Mouse (Mus musculus): ENCODE measurements at regions not wholly inside any gene's neighbourhood (a gene's known extent, or its start where the extent isn't known, plus 50 kb on each side); places are given as distances from the start of the nearest gene placed in this dataset.
A peak's percentile ranks its signal among the peaks of the same experiment; 100 is the strongest.

DNA sequence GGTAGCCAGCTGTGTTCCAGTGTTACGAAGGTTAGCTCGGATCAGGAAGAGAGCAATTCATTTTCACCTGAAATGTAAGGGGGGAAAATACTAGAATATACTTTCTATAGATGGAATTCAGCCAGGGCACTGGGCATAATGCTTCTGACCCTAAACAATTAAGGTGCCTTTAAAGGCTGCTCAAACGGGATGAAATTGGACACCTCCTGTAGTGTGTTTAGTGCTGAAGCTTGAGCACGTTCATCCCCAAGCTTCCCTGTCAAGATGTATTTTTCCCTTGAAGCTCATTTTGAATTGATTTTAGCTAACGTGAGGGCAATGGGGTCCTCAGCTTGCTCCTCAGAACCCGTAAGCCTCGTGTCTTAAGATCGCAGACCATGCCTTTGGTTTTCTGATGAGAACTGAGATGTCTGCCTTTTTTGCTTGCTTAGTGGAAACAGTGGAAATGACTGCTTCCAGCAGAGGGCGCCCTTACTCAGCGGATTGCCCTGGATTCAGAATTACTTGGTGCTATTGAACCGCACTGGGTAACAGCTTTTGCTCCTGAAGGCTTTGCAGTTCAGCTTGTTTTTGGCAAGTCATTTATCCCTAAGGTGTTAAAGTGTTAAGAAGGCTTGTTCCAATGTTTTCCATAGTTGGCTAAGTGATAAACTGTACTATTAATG lies 74.6 kb upstream of the Fermt1 start:
- DNase-seq (ENCODE audit: low spot score): peak; percentile 38

DNA sequence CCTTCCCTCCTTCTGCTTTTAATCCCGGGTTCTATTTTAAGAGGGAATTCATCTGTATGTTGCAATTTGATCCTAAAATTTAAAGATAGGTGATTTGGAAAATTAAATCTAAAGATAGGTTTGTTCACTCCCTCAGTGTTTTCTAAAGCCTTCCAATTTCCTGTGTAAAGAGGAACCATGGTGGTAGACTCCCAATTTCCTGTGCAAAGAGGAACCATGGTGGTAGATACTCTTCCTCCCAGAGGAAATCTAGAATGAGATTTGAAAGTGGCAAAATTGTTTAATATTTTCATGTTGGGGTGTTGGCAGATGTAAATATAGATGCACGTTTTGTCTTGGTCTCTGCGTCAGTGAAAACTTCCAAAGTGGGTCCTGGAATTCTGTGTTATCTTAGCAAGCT lies 75.5 kb upstream of the Fermt1 start:
- DNase-seq (ENCODE audit: low spot score): no peak

DNA sequence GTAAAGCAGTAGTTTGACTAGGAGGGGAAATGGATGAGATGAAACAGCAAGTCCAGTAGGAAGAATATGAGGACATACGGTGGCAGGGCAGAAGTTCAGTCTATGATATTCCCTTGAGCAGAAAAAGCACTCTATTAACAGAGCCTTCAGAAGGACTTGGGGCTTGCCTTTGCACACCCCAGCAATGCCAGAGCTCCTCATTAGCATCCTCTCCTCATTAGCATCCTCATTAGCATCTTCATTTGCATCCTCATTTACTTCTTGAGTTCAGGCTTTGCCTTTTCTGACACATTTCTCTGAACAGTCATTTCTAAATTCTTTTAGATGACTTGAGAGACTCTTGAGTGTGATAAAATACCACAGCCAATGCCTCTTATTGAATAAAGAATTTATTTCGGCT lies 81.3 kb upstream of the Fermt1 start:
- no peak for DNase-seq (ENCODE audit: low spot score)

DNA sequence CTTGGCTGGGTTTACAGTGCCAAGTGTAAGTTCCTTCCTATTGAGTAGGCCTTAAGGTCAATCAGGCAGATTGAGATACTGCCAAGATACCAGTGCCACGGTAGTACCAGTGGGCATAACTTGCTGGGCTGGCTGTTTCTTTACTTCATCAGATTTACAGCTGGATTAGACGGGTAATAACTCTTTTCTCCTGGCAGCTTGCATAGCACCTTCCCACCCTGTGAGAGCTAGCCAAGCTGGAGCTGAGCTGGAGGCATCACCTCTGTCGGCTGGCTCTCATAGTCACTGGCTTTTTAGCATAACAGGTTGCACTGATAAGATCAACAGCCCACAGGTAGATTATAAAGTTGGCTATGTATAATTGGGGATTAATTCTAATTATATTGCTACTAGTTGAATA lies 89.7 kb upstream of the Fermt1 start:
- no peak for DNase-seq (ENCODE audit: low spot score)

DNA sequence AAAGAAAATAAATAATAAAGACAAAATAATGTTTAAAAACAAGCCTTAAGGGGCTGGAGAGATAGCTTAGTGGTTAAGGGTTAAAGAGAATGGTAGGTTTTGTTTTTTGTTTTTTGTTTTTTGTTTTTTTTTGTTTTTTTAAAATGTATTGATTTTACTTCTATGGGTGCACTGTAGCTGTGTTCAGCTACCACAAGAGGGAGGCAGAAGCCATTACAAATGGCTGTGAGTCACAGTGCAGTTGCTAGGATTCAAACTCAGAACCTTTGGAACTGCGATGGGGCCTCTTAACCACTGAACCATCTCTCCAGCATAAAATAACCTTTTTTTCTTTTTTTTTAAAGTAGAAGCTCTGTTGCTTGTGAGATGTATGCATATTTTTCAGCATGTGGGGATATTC lies 95.0 kb upstream of the Fermt1 start:
- DNase-seq (ENCODE audit: low spot score): no peak

DNA sequence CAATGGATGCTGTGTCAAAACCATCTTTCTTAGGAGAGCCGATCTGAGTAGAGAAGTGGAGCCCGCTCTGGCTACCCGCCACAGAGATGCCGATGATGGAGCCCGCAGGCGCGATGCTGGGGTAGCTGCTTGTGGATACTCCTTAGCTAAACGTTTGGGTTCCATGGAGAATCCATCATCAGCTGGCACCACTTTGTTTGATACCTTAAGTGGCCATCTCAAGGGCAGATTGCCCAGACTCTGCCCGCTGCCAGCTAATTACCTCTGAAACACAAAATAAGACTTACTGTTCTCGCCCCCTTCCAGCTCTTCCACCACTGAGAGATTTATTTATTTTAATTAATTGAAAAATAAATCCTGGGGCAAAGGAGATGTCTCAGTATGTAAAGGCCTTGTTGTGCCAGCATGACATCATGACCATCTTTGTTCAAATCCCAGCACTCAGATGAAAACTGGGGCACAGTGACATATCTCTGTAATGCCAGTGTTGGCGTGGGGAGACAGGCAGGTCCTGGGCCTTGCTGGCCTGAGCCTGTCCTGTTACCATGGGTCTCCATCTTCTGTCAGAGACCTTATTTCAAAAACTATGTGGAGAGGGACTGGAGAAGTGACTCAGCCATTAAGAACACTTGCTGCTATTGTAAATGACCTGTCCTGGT lies 132.1 kb upstream of the Fermt1 start:
- DNase-seq (ENCODE audit: low spot score): no peak

DNA sequence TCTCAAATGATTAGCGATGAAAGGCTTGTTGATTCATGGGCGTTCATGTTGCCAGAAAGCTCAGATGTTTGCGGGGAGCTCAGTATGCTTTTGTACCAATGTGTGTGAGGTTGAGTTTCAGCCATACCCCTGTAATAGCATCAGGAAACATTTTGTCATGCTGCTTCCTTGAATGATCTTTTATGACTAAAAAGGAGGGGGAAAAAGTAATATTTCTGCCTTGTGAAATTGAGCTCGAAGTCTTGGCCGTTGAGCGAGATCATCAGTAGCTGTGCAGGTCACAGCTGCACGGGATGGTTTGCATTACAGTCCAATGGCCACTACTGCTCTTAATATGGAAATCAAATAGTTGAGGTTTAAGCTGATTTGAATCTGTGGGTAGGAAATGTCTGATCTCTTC lies 145.3 kb upstream of the Fermt1 start:
- DNase-seq (ENCODE audit: low spot score): no peak

DNA sequence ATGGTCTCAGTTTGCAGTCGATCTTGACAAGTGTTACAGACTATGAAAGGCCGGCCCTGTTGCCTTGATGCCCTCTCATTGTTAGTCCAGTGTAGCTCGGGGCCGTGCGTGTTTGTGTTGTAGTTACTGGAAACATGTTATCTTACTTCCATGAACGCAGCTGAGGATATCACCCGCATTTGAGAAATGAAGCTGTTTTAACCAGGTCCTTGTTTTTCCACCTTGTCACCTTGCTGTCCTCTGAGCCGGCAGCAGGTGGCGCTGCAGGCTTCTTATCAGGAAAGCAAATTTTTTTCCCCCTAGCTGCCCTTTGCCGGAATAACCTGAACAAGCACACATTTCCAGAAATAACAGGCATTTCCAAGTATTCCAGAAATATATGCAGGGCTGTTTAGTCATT lies 167.9 kb upstream of the Fermt1 start:
- peak; percentile 28 for DNase-seq (ENCODE audit: low spot score)

DNA sequence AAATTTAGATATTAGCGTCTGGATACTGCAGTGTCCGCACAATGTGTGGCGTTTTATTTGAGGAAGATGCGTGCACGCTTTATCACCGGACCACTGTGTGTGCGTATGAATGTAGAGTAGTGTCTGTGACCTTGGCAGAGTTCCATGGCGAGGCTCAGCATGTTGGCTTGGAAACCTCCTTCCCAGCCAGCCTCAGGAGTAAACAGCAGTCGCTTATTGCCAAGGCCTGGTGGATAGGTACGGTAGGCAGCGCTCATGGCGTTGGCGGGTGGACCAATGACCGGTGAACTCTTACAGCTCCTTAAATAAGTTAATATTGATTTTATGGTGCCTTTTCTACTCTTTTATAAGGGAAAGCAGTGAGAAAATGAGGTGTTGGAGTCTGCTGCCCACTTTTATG lies 172.9 kb upstream of the Fermt1 start:
- no peak for DNase-seq (ENCODE audit: low spot score)

DNA sequence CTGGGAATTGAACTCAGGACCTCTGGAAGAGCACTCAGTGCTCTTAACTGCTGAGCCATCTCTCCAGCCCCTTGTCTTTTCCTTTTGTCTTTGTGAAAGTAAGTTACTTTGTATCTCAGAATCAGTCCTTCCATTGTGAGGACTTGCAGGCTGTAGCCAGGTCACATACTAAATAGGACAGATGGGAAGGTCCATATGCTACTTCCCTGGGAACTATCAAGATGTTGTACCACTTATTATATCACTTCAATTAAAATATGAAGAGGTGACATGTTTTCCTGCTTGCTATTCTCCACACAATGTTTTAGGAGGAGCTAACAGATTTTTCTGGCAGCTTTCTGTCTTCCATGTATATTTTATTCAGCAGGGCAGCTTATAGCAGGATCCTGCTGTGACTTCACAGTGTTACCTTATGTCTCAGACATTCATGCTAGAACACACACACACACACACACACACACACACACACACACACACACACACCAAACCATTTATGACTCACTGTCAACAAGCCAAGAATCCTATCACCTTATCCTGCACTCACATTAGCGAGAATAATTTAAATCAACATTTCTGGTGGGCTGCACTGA lies 179.6 kb upstream of the Fermt1 start:
- no peak for DNase-seq (ENCODE audit: low spot score)

DNA sequence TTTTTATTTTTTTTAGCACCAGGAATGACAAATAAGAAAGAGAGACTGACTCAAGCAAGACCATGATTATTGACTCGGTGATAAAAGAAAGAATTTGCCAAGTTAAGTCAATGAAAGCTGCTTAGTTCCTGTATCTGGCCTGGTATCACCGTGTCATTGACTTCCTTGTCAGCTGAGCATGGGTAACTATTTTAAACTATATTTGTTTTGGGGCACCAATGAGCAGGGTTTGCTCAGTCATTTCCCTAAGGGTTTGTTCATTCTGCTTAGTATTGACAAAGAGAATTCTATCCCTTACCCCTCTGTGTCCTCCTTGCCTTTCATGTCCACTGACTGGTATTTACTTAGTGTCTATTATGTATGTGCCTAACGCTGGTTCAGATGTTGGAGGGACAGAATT lies 189.2 kb upstream of the Fermt1 start:
- DNase-seq (ENCODE audit: low spot score): no peak

DNA sequence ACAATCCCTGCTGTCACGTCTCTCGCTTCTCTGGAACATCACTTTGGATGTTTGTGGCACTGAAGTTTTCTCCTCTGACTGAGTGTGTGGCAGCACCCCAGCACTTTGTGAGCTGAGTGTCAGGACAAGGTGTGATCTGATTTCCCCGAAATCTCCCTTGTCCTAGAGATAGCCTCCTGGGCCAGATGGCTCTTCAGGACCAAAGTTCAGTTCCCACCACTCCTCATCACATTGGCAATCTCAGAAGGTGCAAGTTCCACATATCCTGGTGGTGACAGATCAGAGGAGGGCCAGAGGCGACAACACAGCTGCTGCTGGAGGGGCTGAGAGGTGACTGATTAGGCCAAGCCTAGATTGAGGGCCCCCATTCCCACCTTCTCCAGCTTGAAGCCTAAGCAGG lies 193.2 kb upstream of the Fermt1 start:
- DNase-seq (ENCODE audit: low spot score): no peak

DNA sequence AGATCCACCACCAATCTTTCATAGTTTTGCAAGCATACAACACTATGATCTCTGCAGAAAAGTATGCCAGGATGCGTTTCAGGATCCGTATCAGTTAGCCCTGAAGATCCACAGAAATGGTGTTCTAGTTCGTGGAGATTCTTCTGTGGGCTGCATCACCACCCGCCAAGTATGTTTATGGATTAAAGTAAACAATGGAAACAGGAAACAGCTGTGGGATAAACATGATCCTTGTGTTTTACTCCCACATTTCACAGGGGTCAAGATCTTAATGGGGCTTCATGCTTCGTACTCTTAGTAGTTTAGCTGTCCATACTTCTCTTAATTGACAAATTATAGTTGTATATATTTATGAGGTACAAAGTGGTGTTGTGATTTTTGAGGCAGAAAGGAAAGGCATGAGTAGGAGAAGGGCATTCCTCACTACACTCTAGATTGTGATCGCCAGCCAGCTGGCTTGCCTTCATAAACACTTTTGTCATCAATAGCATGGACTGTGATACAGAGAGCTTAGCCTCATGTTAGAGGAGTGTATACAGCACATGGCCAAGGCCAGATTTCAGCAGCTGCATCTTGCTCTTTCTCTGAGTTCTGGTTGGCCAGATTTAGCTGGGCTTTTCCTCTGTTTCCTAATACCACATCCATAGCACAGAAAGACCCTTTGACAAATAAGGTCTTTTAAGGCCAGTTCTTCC lies 195.8 kb upstream of the Fermt1 start:
- no peak for DNase-seq (ENCODE audit: low spot score)

DNA sequence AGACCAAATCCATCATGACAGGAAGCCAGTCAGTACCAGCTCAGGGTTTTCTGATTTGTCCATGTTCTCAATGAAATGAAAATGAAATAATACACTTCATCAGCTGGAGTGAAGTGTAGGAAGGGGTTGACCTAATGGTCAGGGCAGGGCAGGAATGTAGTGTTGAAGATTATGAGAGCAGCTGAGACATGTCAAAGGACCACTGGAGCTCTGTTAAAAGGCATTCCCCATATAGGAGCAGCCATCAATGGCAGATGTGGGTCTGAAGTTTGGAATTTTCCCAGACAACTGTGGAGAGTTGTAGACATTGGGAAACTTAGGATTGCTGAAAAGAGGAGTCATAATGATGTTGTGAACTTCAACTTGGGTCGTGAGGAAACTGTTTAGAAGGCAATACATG lies 206.8 kb upstream of the Fermt1 start:
- no peak for DNase-seq (ENCODE audit: low spot score)

DNA sequence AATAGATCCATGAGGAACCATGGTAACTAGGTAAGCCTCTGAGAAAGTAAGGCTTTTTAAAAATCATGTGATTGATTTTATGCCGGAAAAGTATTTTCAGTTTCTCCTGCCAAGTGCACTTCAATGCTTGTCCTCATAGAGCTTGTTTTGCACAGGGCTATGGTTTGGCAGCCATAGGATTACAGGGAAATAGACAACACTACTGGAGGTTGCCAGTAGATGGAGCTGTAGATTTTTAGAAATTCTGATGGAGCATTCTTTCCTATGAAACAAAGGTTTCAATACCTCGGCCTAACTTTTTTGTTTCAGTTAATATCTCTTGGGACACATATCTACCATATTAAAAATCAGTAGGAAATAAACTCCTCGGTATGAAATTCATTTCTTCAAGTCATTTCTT lies 210.8 kb upstream of the Fermt1 start:
- no peak for DNase-seq (ENCODE audit: low spot score)

DNA sequence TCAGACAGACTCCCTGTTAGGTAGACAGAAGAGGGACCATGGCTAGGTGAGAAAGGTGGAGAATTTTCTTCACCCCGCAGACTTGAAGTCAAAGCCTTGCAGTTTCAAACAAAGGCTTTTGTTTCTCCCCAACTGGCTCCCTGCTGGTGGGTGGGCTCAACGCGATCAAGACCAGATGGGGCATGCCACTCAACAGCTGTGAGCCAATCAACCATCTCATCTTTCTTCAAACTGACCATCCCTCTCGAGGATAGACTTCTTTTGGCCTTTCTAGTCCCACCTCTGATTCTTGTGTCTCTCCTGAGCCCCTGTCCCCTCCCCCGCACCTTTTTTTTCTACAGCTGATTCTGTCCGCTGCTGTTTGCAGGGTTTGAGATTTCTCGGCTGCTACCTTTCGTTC lies 212.5 kb upstream of the Fermt1 start:
- no peak for DNase-seq (ENCODE audit: low spot score)

DNA sequence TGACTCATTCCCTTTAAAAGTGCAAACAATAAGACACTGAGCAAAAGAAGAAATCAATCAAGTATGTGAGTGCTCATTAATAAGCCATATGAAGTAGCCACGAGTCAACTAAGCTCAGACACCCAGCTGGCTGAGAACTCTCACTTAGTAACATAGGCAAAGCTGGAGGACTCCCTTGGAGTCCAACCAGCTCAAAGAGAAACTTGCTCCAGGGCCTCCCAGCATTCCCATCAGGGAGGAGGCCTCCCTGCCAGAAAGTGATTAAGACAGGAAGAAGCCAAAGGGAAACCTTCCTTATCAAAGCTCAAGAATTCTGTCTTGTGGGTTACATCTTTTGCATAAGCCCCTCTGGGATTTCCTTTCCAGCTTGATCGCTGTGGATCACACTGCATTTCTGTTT lies 213.7 kb upstream of the Fermt1 start:
- DNase-seq (ENCODE audit: low spot score): no peak

DNA sequence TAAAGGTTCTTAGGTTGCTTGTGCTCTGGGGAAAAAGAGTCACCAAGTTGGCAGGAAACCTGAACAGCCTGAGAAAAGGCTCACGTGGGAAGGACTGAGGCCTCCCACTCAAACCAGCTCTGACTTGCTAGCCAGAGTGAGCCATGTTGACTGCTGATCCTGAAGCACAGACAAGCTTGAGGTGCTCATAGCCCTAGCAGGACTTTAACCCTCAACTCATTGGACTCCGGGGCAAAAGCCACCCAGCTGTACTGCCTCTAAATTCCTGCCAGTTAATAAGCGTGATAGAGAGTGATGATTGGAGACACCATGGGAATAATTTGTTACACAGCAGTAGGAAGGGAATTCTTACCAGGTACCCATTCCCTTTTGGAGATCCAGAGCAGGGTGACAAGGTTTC lies 230.7 kb upstream of the Fermt1 start:
- DNase-seq (ENCODE audit: low spot score): no peak

DNA sequence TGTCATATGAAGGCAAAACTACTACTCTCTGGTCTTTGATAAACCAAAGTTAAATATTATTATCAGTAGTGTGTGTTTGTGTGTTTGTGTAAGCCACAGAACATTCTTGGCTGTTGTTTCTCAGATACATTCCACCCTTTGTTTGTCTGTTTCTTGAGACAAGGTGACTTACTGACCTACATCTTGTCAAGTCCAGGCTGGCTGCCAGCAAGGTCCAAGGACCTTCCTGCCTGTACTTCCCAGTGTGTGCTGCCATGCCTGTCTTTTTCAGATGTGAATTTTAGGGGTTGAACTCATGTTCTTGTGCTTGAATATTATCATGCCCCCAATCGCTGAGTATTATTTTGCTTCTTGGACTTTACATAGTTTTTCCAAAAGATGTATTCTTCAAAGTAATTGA lies 235.5 kb upstream of the Fermt1 start:
- DNase-seq (ENCODE audit: low spot score): no peak

DNA sequence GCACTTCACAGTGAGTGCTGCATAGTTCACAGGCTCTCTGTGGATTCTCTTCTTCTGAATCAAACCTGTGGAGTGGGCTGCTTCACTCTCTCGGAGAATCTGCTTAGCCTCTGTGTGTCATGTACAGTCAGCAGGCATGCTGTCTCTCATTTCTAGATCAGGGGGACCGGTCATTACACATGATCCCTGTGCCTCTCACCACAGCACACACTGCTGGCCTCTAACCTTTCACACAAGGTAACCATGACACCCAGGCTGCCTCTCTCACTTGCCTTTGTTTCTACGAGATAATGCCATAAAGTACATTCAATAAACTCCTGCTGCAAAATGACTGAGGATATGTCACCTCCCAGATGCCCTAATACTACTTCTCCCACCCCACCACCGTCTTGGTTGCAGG lies 237.2 kb upstream of the Fermt1 start:
- no peak for DNase-seq (ENCODE audit: low spot score)

DNA sequence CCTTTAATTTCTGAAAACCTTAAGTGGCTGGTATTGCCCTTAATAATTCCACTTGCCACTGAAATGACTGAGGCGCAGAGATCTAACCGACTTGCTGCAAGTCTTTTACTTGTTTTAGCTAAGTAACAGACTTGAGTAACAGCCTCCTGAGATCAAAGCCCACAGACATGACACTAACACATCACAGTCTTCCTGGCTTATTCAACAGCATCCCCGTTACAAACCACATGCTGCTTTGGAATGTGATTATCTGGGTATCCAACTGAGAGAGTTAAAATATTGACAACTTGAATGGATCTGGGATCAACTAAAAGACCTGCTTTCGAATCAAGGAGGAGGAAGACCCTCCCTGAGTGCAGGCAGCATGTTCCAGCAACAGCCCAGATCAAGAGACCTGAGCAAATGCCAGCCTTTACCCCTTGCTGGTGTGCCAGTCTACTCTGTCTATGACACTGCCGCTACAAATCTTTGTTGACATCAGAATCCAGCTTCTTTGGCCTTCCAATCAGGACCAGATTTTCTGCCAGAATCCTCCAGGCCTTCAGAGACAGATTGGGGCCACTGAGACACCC lies 258.7 kb upstream of the Fermt1 start:
- no peak for DNase-seq (ENCODE audit: low spot score)

DNA sequence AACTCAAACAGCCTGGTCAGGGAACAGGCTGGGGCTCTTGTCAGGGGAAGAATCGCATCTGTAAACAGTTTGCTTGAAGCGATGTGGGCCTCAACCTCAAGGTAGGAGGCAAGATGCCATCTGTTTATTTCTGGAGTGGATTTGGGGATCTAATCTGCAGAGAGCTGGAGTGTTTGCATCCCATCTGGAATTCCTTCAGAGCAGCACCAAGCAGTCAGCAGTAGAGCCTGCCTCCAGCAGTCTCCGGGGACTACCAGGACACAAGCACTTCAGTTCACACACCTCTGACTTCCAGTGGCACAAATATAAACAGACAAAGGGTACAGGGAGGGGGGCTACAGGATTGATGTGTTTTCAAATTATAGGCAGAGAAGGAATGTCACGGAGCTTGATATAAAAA lies 262.8 kb upstream of the Fermt1 start:
- DNase-seq (ENCODE audit: low spot score): no peak
